Mouse (Mus musculus) thymus, adult 2 months (tissue): ENCODE results near the gene Gm49322.

Experiments
- CTCF ChIP-seq: fragments of 200-500 bp; IDR thresholded peaks from 2 replicates; pipeline ENCODE4 v1.5.1; 2012; ENCODE audit warnings: mild to moderate bottlenecking, control low read depth, low read length, moderate library complexity, borderline replicate concordance; ENCODE audit not compliant: control insufficient read depth, poor library complexity, insufficient read depth; ENCODE audit errors: extremely low read depth
- POLR2A ChIP-seq: fragments of 200-500 bp; IDR thresholded peaks from 2 replicates; pipeline ENCODE4 v1.6.1; 2012; ENCODE audit warnings: mild to moderate bottlenecking, low read length, control low read depth, moderate library complexity; ENCODE audit not compliant: control insufficient read depth, poor library complexity, insufficient read depth; ENCODE audit errors: extremely low read depth

- TF ChIP-seq CTCF (no peak), POLR2A (no peak)
Observed at GRCm38 (mm10) chr10:80608435-80608834, 2.6 kb downstream of the Gm49322 start.
